Mouse (Mus musculus): ENCODE results near the gene Muc13.

DNA sequence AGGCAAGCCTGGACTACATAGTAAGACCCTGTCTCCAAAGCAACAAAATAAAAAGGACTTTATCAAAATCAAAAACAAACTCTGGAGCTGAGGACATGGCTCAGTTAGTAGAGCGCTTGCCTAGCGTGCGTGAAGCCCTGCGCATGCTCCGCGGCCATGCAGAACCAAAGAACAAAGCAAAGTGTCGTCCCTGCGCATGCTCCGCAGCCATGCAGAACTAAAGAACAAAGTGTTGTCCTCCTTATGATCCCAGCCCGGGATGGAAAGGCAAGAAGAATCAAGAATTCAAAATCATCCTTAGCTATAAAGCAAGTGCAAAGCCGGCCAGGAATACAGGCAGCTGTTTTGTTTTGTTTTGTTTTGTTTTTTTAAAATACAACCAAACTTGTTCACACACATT lies 32.8 kb upstream of the Muc13 start:
- TF ChIP-seq CTCF (IDR thresholded peaks at IDR 0.05; ENCODE audit: low read depth): no peak
- TF ChIP-seq EP300 (IDR thresholded peaks at IDR 0.05; ENCODE audit: low read depth): no peak
